Mouse (Mus musculus): ENCODE data around the gene Plekho1.
"Not testable (repeated sequence)": the region's sequence is repeated elsewhere in the genome, so short reads cannot be mapped to it uniquely, and the experiment has no call there.

Plekho1 gene

GRCm38 (mm10) chr3:95995802-95996428 lies at the start of gene Plekho1:
Plekho1 (minus strand) TSS chr3:95996001.
- peak; percentile 52 for DNase-seq (ENCODE audit: low read depth)

DNA sequence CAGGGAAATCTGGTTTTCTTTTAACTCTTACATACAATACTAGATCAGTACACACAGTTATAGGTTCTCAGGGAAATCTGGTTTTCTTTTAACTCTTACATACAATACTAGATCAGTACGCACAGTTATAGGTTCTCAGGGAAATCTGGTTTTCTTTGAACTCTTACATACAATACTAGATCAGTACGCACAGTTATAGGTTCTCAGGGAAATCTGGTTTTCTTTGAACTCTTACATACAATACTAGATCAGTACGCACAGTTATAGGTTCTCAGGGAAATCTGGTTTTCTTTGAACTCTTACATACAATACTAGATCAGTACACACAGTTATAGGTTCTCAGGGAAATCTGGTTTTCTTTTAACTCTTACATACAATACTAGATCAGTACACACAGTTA lies 48.8 kb upstream of the Plekho1 start:
- not testable (repeated sequence) for DNase-seq (ENCODE audit: low read depth)

DNA sequence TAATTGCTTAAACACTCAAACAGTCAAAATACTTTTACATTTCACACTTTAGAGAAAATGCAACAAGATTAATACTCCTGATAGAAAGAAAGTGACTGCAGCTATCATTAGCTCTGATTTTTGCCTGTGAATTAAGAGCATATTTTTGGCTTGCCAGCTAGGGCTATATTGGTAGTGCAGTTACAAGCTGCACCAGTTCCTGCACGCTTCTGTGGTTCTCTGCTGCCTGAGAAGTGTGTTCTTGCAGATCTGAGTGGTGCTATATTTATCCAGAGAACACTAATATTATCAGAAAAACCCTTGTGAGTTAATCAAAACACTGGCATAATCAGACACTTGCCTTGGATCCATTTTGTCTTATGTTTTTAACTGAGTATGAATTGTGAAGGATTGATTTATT lies 47.3 kb upstream of the Plekho1 start:
- no peak for DNase-seq (ENCODE audit: low read depth)

DNA sequence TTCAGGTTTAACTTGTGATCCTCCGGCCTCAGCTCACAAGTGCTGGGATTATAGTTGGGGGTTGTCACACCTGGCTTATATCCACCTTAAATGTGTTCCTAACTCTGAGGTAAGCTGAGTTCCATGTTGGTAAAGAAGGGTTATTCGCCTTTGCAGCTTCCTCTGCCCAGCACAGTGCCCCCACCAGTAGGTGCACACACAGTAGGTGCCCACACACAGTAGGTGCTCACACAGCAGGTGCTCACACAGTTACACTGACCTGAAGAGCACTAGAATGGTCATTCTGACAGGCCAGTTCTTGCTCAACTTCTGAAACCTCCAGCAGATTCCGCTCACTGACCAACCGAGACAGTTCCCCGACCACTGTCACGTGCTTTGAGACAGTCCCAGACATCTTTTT lies 45.3 kb upstream of the Plekho1 start:
- no peak for DNase-seq (ENCODE audit: low read depth)

DNA sequence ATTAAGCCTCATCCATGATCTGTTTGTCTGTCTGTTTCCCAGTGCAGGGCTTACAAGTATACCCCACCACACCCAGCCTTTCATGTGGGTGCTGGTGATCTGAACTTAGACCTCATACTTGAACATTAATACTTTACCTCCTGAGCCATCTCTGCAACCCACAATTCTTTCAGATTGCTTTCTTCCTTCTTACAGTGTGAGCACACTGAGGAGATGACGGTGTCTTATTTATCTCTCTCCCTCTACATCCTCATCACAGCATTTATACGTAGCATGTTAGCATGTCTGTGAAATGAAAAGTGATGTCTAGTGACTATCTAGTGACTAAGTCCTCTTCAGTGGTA lies 44.8 kb upstream of the Plekho1 start:
- DNase-seq (ENCODE audit: low read depth): peak; percentile 72

DNA sequence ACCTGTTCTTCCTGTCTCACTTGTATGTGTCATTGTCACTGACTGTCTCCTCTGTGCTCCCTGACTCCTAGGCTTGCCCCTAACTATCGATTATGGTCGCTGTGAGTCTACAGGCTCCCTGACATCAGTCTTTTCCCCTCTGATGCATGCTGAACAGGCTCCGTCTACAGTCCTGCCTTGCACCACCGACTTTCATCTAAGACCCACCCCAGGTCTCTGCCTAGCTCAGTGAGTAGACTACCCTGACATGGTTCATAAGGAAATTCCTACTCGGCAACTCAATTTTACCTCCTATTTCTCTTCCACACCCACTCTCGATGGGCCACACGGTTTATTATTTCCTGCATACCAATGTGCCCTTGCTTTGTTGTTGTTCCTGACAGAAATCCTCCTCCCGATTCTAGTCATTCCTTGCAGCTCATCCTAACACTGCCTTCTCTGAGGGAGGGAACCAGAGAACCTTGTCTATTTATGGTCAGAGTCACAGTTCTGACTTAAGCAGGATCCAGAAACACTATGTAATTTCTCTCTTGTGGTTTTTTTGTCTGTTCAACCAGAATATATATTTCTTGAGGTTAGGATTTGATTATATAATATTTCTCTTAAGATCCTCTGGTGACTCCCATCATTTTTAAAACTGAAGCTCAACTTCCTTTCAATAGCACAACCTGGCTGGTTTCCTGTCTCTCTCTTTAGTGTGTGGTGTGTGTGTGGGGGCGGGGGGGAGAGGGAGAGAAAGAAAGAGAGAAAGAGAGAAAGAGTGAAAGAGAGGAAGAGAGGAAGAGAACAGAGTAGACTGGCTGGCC lies 44.3 kb upstream of the Plekho1 start:
- DNase-seq (ENCODE audit: low read depth): no peak

- no peak for DNase-seq (ENCODE audit: low read depth)
These were observed 43.0 kb upstream of the Plekho1 start for GRCm38 (mm10) chr3:96038851-96039250.

DNA sequence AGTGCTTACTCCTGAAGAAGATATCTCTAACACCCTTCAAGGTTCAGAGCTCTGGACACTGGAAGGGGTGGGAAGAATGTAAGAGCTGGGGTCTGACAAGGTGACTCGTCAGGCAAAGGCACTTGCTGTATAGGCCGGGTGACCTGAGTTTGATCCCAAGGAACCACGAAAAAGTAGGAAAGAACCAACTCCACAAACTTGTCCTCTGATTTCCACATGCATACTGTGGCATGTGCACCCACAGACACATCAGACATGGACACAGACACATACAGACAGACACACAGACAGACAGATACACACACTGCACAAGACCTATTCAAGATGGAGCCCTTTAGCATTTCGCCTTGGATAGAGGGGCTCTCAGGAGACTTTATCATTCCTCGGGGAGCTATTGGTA lies 42.4 kb upstream of the Plekho1 start:
- no peak for DNase-seq (ENCODE audit: low read depth)

GRCm38 (mm10) chr3:96036796-96037195 lies 41.0 kb upstream of the Plekho1 start:
- no peak for DNase-seq (ENCODE audit: low read depth)

DNA sequence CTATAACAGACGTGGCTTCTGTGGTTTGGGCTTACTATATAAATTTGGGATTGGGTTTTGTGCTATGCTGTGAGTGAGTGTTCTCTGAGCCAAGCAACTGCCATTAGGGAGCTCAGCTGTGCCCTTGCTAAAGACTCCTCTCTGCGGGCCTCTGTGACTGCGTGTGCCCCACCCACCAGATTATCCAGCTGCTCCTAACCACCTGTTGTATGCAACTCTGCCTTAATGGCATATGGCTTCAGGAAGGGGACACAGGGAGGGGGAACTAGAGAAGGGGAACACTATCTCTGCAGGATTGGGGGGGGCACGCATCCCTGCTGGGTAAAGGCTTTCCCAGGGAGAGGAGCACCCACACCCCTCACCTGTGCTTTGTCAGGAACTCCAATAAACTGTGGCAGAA lies 37.2 kb upstream of the Plekho1 start:
- DNase-seq (ENCODE audit: low read depth): no peak

DNA sequence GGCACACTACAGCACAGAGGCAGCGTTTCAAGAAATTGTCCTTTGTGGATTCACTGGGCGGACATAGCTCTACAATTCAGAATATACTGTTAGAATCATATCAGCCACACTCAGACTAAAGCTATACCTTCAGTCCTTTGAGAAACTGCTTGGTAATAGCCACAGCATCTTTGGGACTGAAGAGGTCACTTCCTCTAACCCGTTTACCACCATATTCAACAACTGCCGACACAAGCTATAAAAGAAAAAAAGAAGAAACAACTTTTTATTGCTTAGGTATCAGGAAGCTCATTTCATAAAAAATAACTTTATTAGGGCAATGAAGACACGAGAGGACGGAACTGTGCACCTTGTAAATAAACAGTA lies 36.8 kb upstream of the Plekho1 start:
- no peak for DNase-seq (ENCODE audit: low read depth)

DNA sequence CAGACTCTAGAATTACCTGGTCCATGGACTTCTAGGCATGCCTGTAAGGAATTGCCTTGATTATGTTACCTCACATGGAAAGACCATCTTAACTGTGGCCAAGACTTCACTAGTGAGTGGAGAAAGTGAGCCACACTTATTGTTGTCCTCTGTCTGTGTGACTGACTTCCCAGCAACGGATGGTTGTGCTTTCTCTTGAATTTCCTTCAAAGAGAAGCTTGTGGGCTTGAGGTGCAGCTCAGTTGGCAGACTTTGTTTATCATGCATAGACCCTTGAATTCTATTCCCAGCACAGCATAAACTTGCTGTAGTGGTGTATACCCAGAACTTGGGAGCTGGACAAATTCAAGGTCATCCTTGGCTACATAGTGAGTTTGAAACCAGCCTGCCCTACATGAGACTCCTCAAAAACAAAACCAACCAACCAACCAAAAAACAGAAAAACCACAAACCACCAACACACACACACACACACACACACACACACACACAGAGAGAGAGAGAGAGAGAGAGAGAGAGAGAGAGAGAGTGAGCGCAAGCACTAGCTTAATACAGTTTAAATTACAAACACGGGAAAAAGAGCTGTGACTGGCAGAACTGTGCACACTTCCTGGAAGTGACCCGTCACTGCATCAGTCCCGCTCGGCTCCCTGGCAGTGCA lies 36.3 kb upstream of the Plekho1 start:
- peak; percentile 87 for DNase-seq (ENCODE audit: low read depth)

GRCm38 (mm10) chr3:96029766-96030165 lies 34.0 kb upstream of the Plekho1 start:
- no peak for DNase-seq (ENCODE audit: low read depth)

DNA sequence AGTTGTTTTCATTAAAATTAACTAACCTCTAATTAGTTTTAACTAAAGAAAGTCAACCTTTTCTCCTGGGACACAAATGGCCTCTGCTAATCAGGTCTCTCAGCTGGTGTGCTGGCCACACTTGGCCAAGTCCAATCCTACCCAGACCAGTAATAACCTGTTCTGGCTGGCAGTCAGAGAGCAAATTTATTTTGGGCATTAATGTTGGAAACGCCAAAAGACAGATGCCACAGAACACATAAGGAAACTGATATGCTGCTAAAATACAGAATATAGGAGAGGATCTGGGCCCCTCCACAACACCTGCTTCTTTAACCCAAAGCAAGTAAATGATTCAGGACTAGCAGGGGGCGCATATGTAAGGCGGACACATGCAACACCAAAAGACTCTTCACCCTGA lies 33.5 kb upstream of the Plekho1 start:
- DNase-seq (ENCODE audit: low read depth): no peak

DNA sequence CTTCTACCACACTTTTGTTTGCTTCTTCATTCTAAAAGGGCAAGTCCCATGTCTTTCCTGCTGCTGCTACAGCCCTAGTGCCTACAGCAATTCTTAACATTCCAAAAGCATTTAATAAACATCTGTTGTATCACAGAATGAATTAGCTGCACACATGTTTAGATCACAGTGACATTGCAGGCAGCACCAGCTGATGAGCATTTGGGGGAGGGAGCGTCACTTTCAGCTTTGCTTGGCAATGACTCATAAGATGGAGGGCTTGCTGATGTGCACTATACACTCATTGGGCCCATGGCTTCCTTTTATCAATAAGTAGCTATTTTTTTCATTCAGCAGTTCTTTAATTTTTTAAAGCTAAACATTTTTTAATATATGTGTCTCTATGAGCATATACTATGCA lies 32.1 kb upstream of the Plekho1 start:
- DNase-seq (ENCODE audit: low read depth): no peak

- no peak for DNase-seq (ENCODE audit: low read depth)
These were observed 31.3 kb upstream of the Plekho1 start for GRCm38 (mm10) chr3:96027145-96027544.

GRCm38 (mm10) chr3:96021421-96022128 lies 25.8 kb upstream of the Plekho1 start:
- DNase-seq (ENCODE audit: low read depth): no peak

DNA sequence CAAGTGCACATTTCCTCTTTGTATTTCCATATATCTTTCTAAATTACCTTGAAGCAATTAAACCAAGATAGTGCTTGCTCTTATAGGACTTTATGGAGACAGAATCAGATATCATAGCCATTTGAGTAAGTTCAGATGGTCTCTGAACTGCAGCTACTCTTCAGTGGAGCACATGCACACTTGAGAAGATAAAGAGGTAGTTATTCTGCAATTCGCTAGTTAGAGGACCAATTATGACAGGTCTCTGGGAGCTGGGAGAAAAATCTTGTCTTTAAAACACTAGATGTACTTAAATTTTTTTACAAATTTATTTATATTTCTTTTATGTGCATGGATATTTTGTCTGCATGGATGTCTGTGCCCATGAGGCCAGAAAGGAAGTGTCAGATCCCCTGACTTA lies 24.9 kb upstream of the Plekho1 start:
- DNase-seq (ENCODE audit: low read depth): no peak

- DNase-seq (ENCODE audit: low read depth): no peak
These were observed 21.7 kb upstream of the Plekho1 start for GRCm38 (mm10) chr3:96017461-96017860.

- DNase-seq (ENCODE audit: low read depth): no peak
These were observed 20.6 kb upstream of the Plekho1 start for GRCm38 (mm10) chr3:96016257-96016889.

- DNase-seq (ENCODE audit: low read depth): no peak
These were observed 19.9 kb upstream of the Plekho1 start for GRCm38 (mm10) chr3:96015681-96016080.

GRCm38 (mm10) chr3:96012805-96013204 lies 17.0 kb upstream of the Plekho1 start:
- no peak for DNase-seq (ENCODE audit: low read depth)

All from naive thymus-derived CD4-positive, alpha-beta T cell, adult 2 months (primary cell).